Mouse (Mus musculus) urinary bladder, postnatal 25 days (tissue): ENCODE data around the gene Thy1.

ENCODE experiments used
- DNase-seq: peaks from one replicate; pipeline ENCODE4 v3.0.0; 2022; ENCODE audit warnings: low spot score

The Thy1 gene

DNA sequence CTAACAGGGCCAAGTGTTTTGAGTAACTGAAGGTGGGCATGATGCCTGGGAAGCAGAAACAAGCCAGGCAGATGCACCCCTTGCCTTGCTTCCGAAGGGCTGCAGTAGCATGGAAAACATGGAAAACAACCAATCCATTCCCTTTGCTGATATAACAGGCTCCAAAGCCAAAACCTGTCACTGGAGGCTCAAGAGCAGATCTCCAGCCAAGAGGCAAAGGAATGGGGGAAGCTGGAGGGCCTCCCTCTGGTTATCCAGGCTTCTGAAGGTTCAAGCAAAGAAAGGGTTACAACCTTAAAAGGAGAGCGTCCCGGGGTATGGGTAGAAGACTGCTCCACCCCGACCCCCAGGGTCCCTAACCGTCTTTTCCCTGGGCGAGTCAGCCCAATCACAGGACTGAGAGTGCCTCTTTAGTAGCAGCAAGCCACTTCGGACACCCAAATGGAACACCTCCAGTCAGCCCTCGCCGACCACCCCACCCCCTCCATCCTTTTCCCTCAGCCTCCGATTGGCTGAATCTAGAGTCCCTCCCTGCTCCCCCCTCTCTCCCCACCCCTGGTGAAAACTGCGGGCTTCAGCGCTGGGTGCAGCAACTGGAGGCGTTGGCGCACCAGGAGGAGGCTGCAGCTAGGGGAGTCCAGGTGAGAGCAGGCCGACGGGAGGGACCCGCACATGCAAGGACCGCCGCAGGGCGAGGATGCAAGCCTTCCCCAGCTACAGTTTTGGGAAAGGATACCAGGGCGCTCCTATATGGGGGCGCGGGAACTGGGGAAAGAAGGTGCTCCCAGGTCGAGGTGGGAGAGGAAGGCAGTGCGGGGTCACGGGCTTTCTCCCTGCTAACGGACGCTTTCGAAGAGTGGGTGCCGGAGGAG is at the start of gene Thy1:
Gene Thy1, plus strand, starts transcription at position 549 of the 872 bp plus-strand sequence.
- DNase-seq, result no peak

DNA sequence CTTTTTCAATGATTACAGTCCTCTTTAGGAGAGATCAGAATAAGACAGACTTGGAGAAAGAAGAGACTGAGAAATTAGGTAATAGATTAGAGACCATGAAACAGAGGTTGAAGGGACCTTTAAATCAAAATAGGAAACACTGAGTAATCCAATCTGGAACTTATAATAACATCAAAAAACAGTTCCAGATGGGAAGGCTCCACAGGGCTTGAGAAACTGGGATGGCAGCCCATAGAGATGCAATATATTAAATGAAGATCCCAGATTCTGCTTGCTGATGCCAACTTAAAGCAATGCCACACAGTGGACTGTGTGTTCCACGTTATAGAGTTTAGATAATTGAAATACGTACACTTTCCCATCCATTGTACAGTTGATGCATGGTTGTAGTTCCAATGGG is 45.5 kb upstream of the Thy1 start:
- DNase-seq, result no peak

DNA sequence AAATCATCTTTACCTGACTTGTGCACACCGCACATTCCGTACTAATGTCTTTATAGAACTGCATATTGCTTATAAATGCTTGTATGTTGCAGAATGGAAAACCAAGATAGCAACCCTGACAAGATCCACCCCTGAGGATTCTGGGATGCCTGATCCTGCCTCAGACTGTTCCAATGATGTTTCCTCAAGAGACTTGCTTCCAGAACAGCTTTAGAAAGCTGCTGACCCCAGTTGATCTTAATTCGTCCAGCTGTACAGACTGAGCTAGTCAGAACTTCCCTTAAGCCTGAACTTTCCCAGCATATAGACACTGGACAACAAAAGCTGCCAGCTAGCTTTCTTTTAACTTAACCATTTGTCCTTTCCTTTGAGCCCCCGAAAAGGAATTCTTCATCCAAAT is 44.3 kb upstream of the Thy1 start:
- DNase-seq, result no peak

DNA sequence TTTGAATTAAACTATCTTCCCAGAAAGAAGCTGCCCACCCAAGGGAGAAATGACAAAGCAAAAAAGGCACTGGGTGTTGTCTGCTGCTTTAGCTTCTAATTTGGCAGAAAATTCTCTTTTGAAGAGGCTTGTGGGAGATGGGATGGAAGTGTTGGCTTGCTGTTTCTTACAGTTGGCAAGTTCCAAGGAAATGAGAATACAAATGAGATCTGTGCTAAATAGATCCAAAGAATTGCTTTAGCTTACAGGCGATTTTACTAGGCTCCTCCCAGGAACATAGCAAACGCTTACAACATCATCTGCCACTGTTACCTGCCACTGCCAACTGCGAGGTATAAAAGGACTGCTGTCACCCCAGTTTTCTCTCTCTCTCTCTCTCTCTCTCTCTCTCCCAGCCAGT is 38.8 kb upstream of the Thy1 start:
- no peak for DNase-seq

DNA sequence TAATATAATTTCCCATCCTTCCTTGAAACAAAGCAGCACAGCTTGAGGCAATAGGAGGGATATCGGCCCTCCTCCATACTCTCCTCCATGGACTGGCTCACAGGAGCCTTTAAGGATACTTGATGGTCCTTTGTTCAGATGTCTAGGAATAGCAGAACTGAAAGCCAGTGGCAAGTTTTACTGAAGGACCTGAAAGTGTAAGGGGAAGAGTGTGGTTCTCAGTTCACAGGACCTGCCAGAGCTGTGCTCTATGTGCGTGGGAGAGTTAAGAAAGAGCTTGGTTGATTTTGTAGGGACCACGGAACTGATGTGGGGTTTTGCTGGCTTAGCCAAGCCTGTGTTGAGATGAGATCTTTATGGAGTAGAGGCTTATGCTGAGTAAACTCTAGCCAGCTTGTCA is 37.9 kb upstream of the Thy1 start:
- no peak for DNase-seq

DNA sequence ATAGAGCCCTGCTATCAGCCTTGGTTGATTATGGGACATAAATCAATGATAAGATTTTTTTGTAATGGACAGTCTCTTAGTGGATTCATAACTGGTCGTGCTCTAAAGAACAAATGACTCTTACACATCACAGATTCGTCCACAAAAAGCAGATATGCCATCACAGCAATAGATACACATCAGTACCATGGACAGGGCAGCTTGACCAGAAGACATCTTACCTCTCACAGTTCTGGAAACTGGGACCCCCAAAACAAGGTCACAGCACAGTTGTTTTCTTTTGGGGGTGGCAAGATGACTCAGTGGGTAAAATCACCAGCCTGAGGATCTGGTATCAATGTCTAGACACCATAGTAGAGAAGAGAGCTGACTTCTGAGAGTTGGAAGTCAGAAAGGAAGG is 35.9 kb upstream of the Thy1 start:
- DNase-seq, result no peak

DNA sequence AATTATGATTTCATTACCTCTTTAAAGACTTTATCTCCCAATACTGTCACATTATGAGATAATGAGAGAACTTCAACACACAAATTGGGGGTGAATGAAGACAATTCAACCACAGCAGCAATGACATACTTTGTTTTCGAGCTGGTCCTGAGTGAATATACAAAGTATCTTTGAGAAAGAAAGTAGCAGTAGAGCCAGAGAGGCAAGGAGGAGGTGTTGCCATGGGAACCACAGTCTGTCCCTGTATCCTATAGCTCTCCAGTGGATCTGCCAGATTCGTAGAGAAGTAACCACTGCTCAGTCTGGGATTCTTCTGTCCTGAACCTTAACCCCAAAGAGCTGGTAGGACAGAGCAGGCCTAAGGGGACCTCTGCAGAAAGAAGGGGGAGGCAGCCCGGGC is 35.2 kb upstream of the Thy1 start:
- DNase-seq, result no peak

DNA sequence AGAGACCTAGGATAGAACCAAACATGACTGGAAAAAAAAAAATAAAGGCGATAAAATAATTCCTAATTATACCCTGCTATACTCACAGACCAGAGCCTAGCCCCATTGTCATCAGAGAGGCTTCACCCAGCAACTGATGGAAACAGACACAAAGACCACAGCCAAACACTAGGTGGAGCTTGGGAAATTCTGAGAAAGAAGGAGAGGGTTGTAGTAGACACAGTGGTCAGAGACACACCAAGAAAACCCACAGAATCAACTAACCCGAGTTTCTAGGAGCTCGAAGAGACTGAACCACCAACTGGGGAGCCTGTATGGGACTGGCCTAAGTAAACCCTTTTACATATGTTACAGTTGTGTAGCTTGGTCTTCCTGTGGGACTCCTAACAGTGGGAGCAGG is 32.3 kb upstream of the Thy1 start:
- DNase-seq, result no peak

DNA sequence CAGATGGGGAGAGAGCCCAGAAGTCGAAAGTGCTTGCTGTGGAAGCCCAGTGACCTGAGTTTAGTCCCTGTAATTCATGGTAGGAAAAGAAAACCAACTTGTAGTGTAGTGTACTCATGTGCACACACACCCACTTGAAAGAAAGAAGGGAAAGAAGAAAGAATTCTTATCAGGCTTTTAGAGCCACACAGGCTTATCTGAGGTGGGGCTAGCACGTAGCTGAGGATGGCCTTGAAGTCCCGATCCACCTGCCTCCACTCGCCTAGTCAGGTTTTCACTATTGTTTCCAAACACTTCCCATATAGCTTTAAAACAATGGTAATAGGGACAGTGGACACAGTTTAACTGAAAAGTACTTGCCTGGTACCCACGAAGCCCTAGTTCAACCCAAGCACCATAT is 31.5 kb upstream of the Thy1 start:
- no peak for DNase-seq

DNA sequence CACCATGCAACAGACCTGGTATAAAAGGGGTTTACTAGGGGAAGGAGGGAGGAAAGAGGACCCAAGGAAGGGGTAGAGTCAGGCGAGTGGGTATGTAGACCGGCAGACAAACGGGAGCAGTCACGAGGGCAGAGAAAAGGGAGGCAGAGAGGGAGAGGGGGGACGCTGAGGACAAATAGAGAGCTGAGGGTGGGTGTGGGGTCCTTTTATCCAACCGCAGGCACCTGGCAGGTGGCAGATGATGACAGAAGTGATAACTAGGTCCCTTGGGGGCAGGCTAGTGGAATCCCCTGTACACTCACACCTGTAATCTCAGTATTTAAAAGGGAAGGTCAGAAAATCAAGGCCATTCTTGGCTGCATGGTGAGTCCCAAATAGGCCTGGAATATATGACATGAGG is 31.0 kb upstream of the Thy1 start:
- no peak for DNase-seq

DNA sequence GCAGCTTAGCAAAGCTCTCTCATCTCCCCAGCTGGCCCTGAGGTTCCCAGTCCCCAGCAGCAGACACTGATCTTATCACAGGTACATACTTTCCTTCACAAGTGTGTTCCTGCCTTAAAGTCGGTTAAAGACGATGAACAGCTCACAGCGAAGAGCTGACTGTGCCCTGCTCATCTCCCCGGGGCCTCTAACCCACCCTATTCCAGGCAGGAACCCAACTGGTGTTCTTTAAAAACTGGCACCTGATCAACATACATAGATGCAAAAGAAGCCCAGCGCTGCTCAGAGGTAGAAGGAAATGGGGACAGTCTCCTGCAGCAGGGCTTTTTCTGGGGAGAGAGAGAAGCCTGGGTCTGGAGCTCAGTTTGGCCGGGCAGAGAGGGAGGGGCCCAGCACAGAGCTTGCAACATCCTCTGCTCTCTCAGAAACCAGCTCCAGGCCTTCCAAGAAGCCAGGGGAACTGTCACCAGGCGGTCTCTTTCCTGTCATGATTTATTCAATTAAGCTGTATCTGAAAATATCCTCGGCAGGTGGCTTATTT is 30.4 kb upstream of the Thy1 start:
- no peak for DNase-seq

DNA sequence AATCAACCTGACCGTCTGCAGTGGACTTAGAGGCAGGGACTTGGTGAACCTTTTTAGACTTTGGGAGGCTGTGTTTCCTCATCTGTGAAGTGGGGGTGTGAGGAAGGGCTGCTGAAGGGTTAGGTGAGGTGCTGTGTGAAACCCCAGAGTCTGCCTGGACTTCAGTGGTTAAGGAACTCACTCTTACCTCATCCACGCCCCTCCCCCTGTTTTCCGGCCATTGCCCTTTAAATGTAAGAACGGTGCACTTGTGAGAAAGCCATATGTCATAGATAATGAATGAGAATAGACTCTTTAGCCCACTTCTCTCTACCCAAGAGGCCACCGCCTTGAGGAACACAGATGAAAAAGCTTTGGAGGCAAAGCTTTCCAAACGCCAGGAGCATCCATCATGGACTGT is 29.4 kb upstream of the Thy1 start:
- no peak for DNase-seq

DNA sequence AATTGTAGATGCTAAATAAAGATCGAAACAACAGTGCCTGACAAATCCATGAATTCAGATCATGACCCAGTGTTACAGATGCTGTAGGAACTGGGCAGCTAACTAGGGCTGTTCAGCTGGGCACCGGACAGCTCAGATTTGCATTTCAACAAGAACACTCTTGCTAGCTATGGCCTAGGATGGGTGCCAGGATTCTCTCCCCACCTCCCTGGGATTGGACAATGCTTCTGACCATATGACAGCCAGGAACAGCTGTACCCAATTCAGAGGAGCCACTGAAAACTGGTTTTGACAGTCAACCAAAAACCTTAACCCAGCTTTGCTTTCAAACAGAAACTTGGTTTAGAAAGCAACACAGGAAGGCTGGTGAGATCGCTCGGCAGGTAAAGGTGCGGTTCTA is 26.9 kb upstream of the Thy1 start:
- DNase-seq, result no peak

DNA sequence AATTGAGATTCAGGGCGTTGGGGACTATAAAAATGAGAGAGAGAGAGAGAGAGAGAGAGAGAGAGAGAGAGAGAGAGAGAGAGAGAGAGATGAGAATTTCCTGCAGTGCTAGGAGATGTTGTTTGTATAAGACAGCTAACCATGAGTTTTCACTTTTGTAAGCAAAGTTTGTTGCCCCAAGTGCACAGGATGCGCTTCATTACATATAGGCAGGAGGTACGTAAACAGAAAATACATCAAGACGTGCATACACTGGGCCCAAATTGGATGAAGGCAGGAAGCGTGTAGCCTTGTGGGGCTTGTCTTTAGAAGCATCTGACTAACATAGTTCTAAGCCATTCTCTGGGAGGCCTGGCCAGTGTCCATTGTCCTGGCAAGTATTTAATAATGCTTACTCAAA is 25.3 kb upstream of the Thy1 start:
- no peak for DNase-seq

DNA sequence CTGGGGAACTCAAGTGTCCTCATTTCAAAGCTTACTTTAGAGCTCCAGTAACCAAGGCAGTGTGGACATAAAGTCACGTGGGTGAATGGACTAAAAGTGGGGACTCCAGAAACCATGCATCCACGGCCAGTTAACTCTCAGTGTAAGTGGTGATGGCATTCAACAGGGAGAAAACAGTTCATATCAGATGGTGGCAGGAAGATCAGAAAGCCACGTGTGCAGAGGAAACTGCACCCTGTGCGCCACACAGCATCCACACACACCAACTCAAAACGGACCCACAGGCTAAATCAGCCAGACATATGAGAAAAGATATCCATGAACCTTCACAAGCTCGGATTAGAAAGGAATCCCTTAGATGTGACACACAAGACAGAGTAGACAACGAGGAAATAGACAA is 23.2 kb upstream of the Thy1 start:
- no peak for DNase-seq

DNA sequence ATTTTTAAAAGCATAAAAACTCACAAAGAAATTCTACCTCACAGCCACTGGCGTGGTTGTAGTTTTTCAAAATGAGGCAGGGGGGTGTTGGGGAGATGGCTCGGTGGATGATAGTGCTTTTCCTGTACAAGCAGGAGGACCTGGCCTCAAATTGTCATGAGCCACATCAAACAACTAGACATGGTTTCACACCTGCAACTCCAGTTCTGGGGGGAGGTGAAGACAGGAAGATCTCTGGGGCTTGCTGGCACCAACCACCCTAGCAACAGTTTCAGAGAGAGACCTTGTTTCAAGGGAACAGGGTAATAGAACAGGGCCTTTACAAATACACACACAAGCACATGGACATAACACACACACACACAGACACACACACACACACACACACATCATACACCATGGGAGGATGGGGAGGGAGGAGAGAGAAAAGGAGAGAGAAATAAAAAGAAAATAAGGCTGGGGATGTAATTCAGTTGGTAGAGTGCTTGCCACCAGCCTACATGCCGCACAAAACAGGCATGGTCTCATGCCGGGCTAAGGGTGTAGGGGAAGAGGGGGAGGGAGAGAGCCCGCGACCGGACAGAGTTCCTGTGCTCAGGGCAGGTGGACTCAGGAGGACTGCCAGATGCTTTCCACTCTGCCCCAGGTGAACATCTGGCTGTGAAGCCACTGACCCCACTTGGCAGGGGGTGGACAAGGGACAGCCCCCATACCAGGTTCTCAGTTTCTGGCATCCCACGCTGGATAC is 20.9 kb upstream of the Thy1 start:
- DNase-seq, result no peak

DNA sequence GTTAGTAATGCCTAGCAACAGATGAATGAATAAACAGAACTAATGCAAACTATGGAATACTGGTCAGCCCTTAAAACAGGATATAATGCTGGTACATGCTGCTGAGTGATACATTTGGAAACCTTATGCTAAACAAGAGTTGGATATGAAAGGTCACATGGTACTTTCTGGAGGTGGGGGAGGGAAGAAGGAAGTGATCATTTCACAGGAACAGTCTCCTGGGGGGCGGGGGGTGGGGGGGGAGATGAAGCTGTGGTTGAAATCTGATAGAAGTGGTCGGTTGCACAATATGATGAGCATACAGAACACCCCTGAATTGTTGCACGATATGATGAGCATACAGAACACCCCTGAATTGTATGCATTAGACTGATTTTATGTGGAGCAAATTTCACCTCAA is 19.1 kb upstream of the Thy1 start:
- DNase-seq, result no peak

DNA sequence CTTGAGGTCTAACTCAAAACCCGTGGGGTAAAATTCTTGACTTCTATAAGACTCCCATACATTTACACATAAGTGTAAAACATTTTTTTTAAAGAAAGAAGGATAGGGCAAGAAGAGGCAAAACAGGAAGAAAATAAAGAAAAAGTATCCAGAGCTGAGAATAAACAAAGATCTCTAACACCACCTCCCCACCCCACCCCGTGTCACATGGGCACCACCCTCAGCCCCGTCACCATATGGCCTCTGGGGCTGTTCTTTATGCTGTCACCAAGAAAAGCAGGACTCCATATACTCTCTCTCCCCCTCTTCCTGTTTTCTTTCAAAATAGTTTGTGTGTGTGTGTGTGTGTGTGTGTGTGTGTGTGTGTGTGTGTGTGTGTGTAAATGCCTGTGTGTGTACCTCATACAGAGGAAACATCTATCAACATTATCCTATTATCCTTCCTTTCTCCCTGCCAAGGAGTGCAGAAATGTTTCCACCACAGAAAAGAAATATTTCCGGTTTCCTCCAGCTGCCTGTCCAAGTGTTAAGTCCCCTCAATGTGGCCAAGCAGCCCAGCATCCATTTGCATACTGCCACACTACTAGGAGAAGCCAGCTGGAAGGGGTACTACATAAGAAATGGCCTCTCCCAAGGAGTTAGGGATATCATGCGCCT is 13.5 kb upstream of the Thy1 start:
- no peak for DNase-seq

DNA sequence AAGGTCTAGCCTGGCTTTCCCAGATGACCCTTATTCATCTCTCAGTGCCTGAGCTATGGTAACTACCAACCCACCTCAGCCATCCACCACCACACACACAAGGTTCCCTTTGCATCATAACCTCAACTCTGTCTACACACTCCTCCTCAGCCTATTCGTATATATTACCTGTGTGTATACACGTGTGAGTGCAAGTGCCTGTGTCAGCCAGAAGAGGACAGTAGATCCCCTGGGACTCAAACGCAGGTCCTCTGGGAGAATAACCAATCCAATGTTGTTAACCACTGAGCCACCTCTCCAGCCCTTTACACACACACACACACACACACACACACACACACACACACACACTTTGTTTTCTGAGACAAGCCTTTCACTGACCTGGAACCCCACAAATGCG is 12.5 kb upstream of the Thy1 start:
- no peak for DNase-seq

DNA sequence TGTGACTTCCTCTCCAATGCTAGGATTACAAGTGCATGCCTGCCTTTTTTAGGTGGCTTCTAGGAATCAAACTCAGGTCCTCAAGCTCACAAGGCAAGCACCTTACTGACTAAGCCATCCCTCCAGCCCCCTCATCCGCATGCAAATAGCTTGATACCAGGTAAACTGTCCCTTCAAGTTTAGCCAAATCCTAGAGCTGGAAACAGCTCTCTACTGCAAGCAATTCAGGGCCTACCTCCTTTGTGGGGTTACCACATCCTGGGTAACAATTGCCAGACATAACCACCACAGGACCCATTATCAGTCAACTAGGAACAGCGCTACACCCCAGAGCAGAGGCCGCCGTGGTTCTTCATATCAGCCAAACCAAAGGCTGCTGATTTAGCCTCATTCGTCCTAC is 12.1 kb upstream of the Thy1 start:
- DNase-seq, result no peak

DNA sequence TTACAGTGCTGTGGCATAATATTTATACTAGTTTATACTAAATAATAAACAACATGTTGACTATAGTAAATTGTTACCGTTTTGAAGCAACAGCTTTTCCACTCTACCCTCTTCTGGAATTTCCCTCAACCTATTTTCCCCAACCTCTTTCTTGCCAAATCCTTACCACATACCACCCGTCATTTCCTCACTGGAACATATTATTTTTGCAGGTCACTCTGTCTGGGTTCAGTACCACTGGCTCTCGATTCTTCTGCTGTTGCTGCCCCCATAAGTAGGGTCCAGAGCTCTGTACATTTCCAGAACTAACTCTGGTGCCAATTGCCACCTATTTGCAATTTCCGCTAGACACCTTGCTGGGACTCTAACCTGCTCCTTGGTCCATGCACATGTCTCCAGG is 11.2 kb upstream of the Thy1 start:
- no peak for DNase-seq

DNA sequence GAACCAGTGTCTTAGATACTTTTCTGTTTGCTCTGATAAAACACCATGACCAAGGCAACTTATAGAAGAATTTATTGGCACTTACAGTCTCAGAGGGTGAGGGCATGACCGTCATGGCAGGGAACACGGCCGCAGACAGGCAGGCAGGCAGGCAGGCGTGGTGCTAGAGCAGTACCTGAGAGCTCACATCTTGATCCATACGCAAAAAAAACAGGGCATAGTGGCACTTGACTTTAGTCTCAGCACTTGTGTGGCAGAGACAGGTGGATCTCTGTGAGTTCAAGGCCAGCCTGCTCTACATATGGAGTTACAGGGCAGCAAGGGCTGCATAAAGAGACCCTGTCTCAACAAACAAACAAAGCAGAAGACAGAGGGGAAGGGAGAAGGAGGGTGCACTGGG is 9.9 kb upstream of the Thy1 start:
- DNase-seq, result no peak
